ENCODE assay signal across 23 mouse cellular contexts in genomic region chr14:77599016-77599704, GRCm38 (mm10).
A peak's percentile ranks its signal among the peaks of the same experiment; 100 is the strongest.
DNase-seq lines count a peak whose midpoint lies in the region; ATAC-seq lines count a peak whose summit lies in the region.
"Had no signal": no experiment of that assay in that cellular context is flagged by ENCODE, and none has a peak within 500 bp of the region (broad histone marks: within the 10 kb centered on the region; RNA-seq: fewer than 3 reads in every experiment).

No protein-coding gene starts in this region.

- 0 out of 2 replicates have a peak, but pooled peaks cover 2% of the 10 kb centered on the region for H3K36me3 ChIP-seq in hindbrain, embryonic 16.5 days (ENCODE audit: control insufficient read depth, insufficient read depth, low read length)
- H3K36me3 ChIP-seq in hindbrain, embryonic 13.5 days: peaks cover 28% of the 10 kb centered on the region
- peaks cover 11% of the 10 kb centered on the region; the same call in 1 of the 2 replicates for H3K36me3 ChIP-seq in neural tube, embryonic 13.5 days
- no peaks in the 10 kb centered on the region; the same call in 1 of the 2 replicates for H3K36me3 ChIP-seq in midbrain, embryonic 16.5 days (ENCODE audit: control insufficient read depth, insufficient read depth, low read length)
- H3K36me3 ChIP-seq: embryonic facial prominence, embryonic 15.5 days; limb, embryonic 13.5 days; liver, embryonic 12.5 days had no signal

- H3K4me3 ChIP-seq in hindbrain, embryonic 16.5 days (ENCODE audit: low read length): no peak overlapping the region
- H3K4me3 ChIP-seq in hindbrain, embryonic 13.5 days: no peak overlapping the region
- H3K4me3 ChIP-seq in neural tube, embryonic 13.5 days: no peak overlapping the region
- H3K4me3 ChIP-seq in midbrain, embryonic 16.5 days (ENCODE audit: low read depth, low read length): no peak overlapping the region
- H3K4me3 ChIP-seq: embryonic facial prominence, embryonic 15.5 days; gastrocnemius, adult 2 months; limb, embryonic 13.5 days; liver, embryonic 12.5 days; neural tube, embryonic 12.5 days had no signal

- peak overlapping the region; percentile 51; the same call in 1 of the 2 replicates for H3K27ac ChIP-seq in hindbrain, embryonic 16.5 days (ENCODE audit: low read depth, low read length)
- H3K27ac ChIP-seq in hindbrain, embryonic 13.5 days: no peak overlapping the region
- peak overlapping the region; percentile 65 for H3K27ac ChIP-seq in neural tube, embryonic 13.5 days (replicated peaks)
- peak overlapping the region; percentile 50; the same call in 1 of the 2 replicates for H3K27ac ChIP-seq in midbrain, embryonic 16.5 days (ENCODE audit: low read length)
- H3K27ac ChIP-seq: embryonic facial prominence, embryonic 15.5 days; gastrocnemius, adult 2 months; limb, embryonic 13.5 days; liver, embryonic 12.5 days; neural tube, embryonic 12.5 days had no signal

- 54% methylated on average over 14 of the region's 14 CpGs for WGBS in hindbrain, embryonic 16.5 days
- WGBS in hindbrain, embryonic 13.5 days: 60% methylated on average over 14 of the region's 14 CpGs
- 56% methylated on average over 14 of the region's 14 CpGs for WGBS in neural tube, embryonic 13.5 days
- WGBS in midbrain, embryonic 16.5 days: 46% methylated on average over 14 of the region's 14 CpGs

- no peak overlapping the region for H3K9ac ChIP-seq in hindbrain, embryonic 16.5 days (ENCODE audit: low read depth, low read length)
- no peak overlapping the region for H3K9ac ChIP-seq in hindbrain, embryonic 13.5 days
- H3K9ac ChIP-seq in neural tube, embryonic 13.5 days: 0 out of 2 replicates have a peak overlapping the region, but pooled peaks have one; percentile 9
- no peak overlapping the region for H3K9ac ChIP-seq in midbrain, embryonic 16.5 days (ENCODE audit: low read depth, low read length)
- H3K9ac ChIP-seq: embryonic facial prominence, embryonic 15.5 days; limb, embryonic 13.5 days; liver, embryonic 12.5 days; neural tube, embryonic 12.5 days had no signal

- H3K4me1 ChIP-seq in hindbrain, embryonic 16.5 days (ENCODE audit: control insufficient read depth, insufficient read depth, low read depth, low read length): peaks cover 3% of the 10 kb centered on the region; the same call in 1 of the 2 replicates
- H3K4me1 ChIP-seq in hindbrain, embryonic 13.5 days (replicated peaks): peaks cover 14% of the 10 kb centered on the region
- H3K4me1 ChIP-seq in neural tube, embryonic 13.5 days (replicated peaks): peaks cover 20% of the 10 kb centered on the region
- H3K4me1 ChIP-seq in midbrain, embryonic 16.5 days (ENCODE audit: control insufficient read depth, insufficient read depth, low read length): peaks cover 3% of the 10 kb centered on the region; the same call in 1 of the 2 replicates
- H3K4me1 ChIP-seq: embryonic facial prominence, embryonic 15.5 days; liver, embryonic 12.5 days; neural tube, embryonic 12.5 days had no signal

- no peaks in the 10 kb centered on the region for H3K27me3 ChIP-seq in hindbrain, embryonic 16.5 days (replicated peaks; ENCODE audit: control insufficient read depth, insufficient read depth, low read length)
- H3K27me3 ChIP-seq in hindbrain, embryonic 13.5 days: no peaks in the 10 kb centered on the region
- no peaks in the 10 kb centered on the region for H3K27me3 ChIP-seq in neural tube, embryonic 13.5 days
- H3K27me3 ChIP-seq in midbrain, embryonic 16.5 days (ENCODE audit: control insufficient read depth, insufficient read depth, low read depth, low read length): no peaks in the 10 kb centered on the region
- H3K27me3 ChIP-seq: embryonic facial prominence, embryonic 15.5 days; limb, embryonic 13.5 days; liver, embryonic 12.5 days; neural tube, embryonic 12.5 days had no signal

- ATAC-seq in hindbrain, embryonic 16.5 days: peak; percentile 30; the same call in 1 of the 2 replicates
- no peak for ATAC-seq in hindbrain, embryonic 13.5 days (ENCODE audit: low FRiP score)
- no peak for ATAC-seq in neural tube, embryonic 13.5 days (ENCODE audit: low read depth)
- no peak for ATAC-seq in midbrain, embryonic 16.5 days
- ATAC-seq: liver, embryonic 12.5 days had no signal

- H3K9me3 ChIP-seq in hindbrain, embryonic 16.5 days (ENCODE audit: control insufficient read depth, low read length): no peaks in the 10 kb centered on the region
- no peaks in the 10 kb centered on the region for H3K9me3 ChIP-seq in hindbrain, embryonic 13.5 days
- no peaks in the 10 kb centered on the region for H3K9me3 ChIP-seq in neural tube, embryonic 13.5 days
- no peaks in the 10 kb centered on the region for H3K9me3 ChIP-seq in midbrain, embryonic 16.5 days (replicated peaks; ENCODE audit: control insufficient read depth, low read length, poor library complexity, severe bottlenecking)
- H3K9me3 ChIP-seq: embryonic facial prominence, embryonic 15.5 days; limb, embryonic 13.5 days; neural tube, embryonic 12.5 days had no signal

- no peak overlapping the region for H3K4me2 ChIP-seq in hindbrain, embryonic 16.5 days (ENCODE audit: low read length)
- H3K4me2 ChIP-seq in hindbrain, embryonic 13.5 days: no peak overlapping the region
- no peak overlapping the region for H3K4me2 ChIP-seq in neural tube, embryonic 13.5 days
- H3K4me2 ChIP-seq in midbrain, embryonic 16.5 days (ENCODE audit: low read length): no peak overlapping the region
- H3K4me2 ChIP-seq: embryonic facial prominence, embryonic 15.5 days; heart, embryonic 11.5 days; limb, embryonic 13.5 days; liver, embryonic 12.5 days; neural tube, embryonic 12.5 days had no signal

- DNase-seq in neural tube, embryonic 10.5 days (ENCODE audit: extremely low spot score, low spot score): no peak
- DNase-seq in embryo, embryonic 11 days: no peak
- no peak for DNase-seq in urinary bladder, postnatal 10 days (ENCODE audit: low spot score)
- DNase-seq: adrenal gland, adult 2 months; cerebellum, adult 2 months; cerebellum, postnatal 36 days; gastrocnemius, adult 2 months; kidney, adult 18-20 months; kidney, postnatal 10 days; layer of hippocampus, postnatal 36 days; lung, adult 2 months; lung, postnatal 14 days; right cerebral cortex, postnatal 14 days; spleen, adult 18-20 months had no signal
